Mouse (Mus musculus): ENCODE data around the gene Lrch1.

GRCm38 (mm10) chr14:74801961-74802360, 145.7 kb downstream of the Lrch1 start:
- no peak for TF ChIP-seq CTCF (IDR thresholded peaks at IDR 0.05; ENCODE audit: borderline replicate concordance, insufficient read depth, low read depth, low read length)
- no peak for TF ChIP-seq POLR2A (IDR thresholded peaks at IDR 0.05; ENCODE audit: borderline replicate concordance, insufficient read depth, low read length)

All from cerebellum, adult 2 months (tissue).